Mouse (Mus musculus): Measurements from ENCODE around the gene Ltbr. TPM values are rescaled to one million over a fixed set of nuclear protein-coding genes. Genes with fewer than 3 reads are reported as not detected.

Ltbr gene
- 55.1 and 62.6 TPM in 2 replicates for polyA plus RNA-seq (2014; fragmentation: Nextera tagmentation; extraction: Ambion mirVana)

- WGBS = 3% methylated on average over 44 of the region's 46 CpGs
- Histone ChIP-seq H3K4me2 (replicated peaks; ENCODE audit: low read depth, low read length) (peak within 1 kb of the TSS; percentile 74), H3K9ac (replicated peaks; ENCODE audit: low read depth, low read length) (peak within 1 kb of the TSS; percentile 89), H3K4me3 (ENCODE audit: low read depth, low read length) (peak within 1 kb of the TSS; percentile 60), H3K27ac (ENCODE audit: low read length) (peak within 1 kb of the TSS; percentile 83), H3K4me1 (ENCODE audit: control insufficient read depth, insufficient read depth, low read length) (peaks cover 21% of the 10 kb centered on the region; the same call in 1 of the 2 replicates), H3K27me3 (ENCODE audit: control insufficient read depth, insufficient read depth, low read length) (no peaks in the 10 kb centered on the region), H3K9me3 (ENCODE audit: control insufficient read depth, low read depth, low read length) (no peaks in the 10 kb centered on the region), H3K36me3 (ENCODE audit: control insufficient read depth, insufficient read depth, low read length) (peaks cover 9% of the 10 kb centered on the region; the same call in 1 of the 2 replicates)
- peak; percentile 90 for ATAC-seq (ENCODE audit: insufficient number of reproducible peaks, insufficient read depth, low FRiP score, low read depth)
Observed at GRCm38 (mm10) chr6:125313546-125314230, at the start of gene Ltbr. Gene Ltbr (minus strand): TSS chr6:125313885.

DNA sequence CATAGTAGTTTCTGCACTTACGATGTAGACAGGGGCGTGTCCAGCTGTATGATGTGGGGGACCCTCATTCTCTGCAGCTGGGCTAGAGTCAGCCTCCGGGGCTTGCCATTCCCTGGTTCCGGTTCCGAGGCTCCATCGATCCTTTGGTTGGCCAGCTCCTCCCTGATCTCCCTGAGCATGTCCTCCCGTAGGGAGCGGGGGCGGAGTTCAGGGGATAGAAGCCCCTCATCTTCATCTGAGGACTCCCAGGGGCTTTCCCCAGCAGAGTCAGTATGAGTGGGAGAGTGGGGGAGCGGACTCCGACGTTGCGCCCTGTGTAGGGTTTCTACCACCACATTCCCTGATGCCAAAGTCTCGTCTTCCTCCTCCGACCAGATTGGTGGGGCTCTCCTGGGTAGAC is 49.3 kb upstream of the Ltbr start:
- H3K27me3 ChIP-seq (ENCODE audit: control insufficient read depth, insufficient read depth, low read length) = 0 out of 2 replicates have a peak, but pooled peaks cover 2% of the 10 kb centered on the region
- no peak overlapping the region for H3K4me3 ChIP-seq (ENCODE audit: low read depth, low read length)
- no peak overlapping the region for H3K27ac ChIP-seq (ENCODE audit: low read length)
- no peak overlapping the region for H3K9ac ChIP-seq (replicated peaks; ENCODE audit: low read depth, low read length)
- no peaks in the 10 kb centered on the region for H3K9me3 ChIP-seq (ENCODE audit: control insufficient read depth, low read depth, low read length)
- peaks cover 18% of the 10 kb centered on the region; the same call in 1 of the 2 replicates for H3K4me1 ChIP-seq (ENCODE audit: control insufficient read depth, insufficient read depth, low read length)
- H3K36me3 ChIP-seq (ENCODE audit: control insufficient read depth, insufficient read depth, low read length) = peaks cover 41% of the 10 kb centered on the region
- WGBS = 32% methylated on average over 15 of the region's 15 CpGs
- ATAC-seq (ENCODE audit: insufficient number of reproducible peaks, insufficient read depth, low FRiP score, low read depth) = no peak
- H3K4me2 ChIP-seq (replicated peaks; ENCODE audit: low read depth, low read length) = peak overlapping the region; percentile 16; the same call in 1 of the 2 replicates

DNA sequence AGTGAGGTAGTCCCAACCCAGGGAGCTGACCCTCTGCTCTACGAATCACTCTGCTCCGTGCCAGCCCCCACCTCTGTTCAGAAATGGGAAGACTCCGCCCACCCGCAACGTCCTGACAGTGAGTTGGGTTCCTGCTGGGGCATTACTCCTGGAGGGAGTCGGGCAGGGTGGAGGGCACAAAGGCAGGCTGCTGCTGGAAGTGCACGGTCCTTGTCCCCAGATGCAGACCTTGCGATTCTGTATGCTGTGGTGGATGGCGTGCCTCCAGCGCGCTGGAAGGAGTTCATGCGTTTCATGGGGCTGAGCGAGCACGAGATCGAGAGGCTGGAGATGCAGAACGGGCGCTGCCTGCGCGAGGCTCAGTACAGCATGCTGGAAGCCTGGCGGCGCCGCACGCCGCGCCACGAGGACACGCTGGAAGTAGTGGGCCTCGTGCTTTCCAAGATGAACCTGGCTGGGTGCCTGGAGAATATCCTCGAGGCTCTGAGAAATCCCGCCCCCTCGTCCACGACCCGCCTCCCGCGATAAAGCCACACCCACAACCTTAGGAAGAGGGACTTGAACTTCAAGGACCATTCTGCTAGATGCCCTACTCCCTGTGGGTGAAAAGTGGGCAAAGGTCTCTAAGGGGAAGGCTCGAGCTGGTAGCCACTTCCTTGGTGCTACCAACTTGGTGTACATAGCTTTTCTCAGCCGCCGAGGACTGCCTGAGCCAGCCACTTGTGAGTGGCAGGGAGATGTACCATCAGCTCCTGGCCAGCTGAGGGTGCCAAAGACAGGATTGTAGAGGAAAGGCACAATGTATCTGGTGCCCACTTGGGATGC is 48.0 kb upstream of the Ltbr start:
- H3K9ac ChIP-seq (replicated peaks; ENCODE audit: low read depth, low read length) = no peak overlapping the region
- no peak overlapping the region for H3K27ac ChIP-seq (ENCODE audit: low read length)
- H3K9me3 ChIP-seq (ENCODE audit: control insufficient read depth, low read depth, low read length) = no peaks in the 10 kb centered on the region
- no peak overlapping the region for H3K4me3 ChIP-seq (ENCODE audit: low read depth, low read length)
- H3K4me2 ChIP-seq (replicated peaks; ENCODE audit: low read depth, low read length) = no peak overlapping the region
- 49% methylated on average over 38 of the region's 38 CpGs for WGBS
- peaks cover 13% of the 10 kb centered on the region; the same call in 1 of the 2 replicates for H3K4me1 ChIP-seq (ENCODE audit: control insufficient read depth, insufficient read depth, low read length)
- no peak for ATAC-seq (ENCODE audit: insufficient number of reproducible peaks, insufficient read depth, low FRiP score, low read depth)
- H3K27me3 ChIP-seq (ENCODE audit: control insufficient read depth, insufficient read depth, low read length) = 0 out of 2 replicates have a peak, but pooled peaks cover 2% of the 10 kb centered on the region
- H3K36me3 ChIP-seq (ENCODE audit: control insufficient read depth, insufficient read depth, low read length) = peaks cover 50% of the 10 kb centered on the region

DNA sequence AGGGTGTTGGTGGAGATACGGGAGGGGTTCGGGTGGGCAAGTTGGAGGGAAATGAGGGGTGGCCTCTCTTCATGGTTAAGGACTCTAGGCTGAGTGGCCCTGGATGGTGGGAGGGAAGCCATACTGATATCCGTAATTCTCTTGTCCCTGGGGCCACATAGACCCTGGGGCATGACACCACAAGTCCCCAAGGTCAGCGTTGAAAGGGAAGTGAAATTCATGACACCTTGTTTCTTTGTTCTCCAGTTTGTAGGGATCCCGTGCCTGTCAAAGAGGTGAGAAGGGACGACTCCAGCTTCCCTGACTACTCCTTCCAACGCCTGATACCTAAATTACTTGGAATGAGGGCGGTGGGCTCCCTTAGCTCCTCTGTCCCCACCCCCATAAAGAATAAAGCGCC is 47.2 kb upstream of the Ltbr start:
- no peak for ATAC-seq (ENCODE audit: insufficient number of reproducible peaks, insufficient read depth, low FRiP score, low read depth)
- 75% methylated on average over 9 of the region's 9 CpGs for WGBS
- Histone ChIP-seq H3K4me2 (replicated peaks; ENCODE audit: low read depth, low read length) (no peak overlapping the region), H3K9ac (replicated peaks; ENCODE audit: low read depth, low read length) (no peak overlapping the region), H3K9me3 (ENCODE audit: control insufficient read depth, low read depth, low read length) (no peaks in the 10 kb centered on the region), H3K36me3 (ENCODE audit: control insufficient read depth, insufficient read depth, low read length) (peaks cover 50% of the 10 kb centered on the region), H3K27ac (ENCODE audit: low read length) (no peak overlapping the region), H3K27me3 (ENCODE audit: control insufficient read depth, insufficient read depth, low read length) (0 out of 2 replicates have a peak, but pooled peaks cover 2% of the 10 kb centered on the region), H3K4me1 (ENCODE audit: control insufficient read depth, insufficient read depth, low read length) (peaks cover 18% of the 10 kb centered on the region), H3K4me3 (ENCODE audit: low read depth, low read length) (no peak overlapping the region)

- Histone ChIP-seq H3K4me2 (replicated peaks; ENCODE audit: low read depth, low read length) (no peak overlapping the region), H3K9ac (replicated peaks; ENCODE audit: low read depth, low read length) (no peak overlapping the region), H3K36me3 (ENCODE audit: control insufficient read depth, insufficient read depth, low read length) (peaks cover 50% of the 10 kb centered on the region), H3K4me1 (ENCODE audit: control insufficient read depth, insufficient read depth, low read length) (peaks cover 26% of the 10 kb centered on the region), H3K27ac (ENCODE audit: low read length) (no peak overlapping the region), H3K27me3 (ENCODE audit: control insufficient read depth, insufficient read depth, low read length) (0 out of 2 replicates have a peak, but pooled peaks cover 2% of the 10 kb centered on the region), H3K9me3 (ENCODE audit: control insufficient read depth, low read depth, low read length) (no peaks in the 10 kb centered on the region), H3K4me3 (ENCODE audit: low read depth, low read length) (no peak overlapping the region)
- WGBS = 52% methylated on average over 9 of the region's 9 CpGs
- no peak for ATAC-seq (ENCODE audit: insufficient number of reproducible peaks, insufficient read depth, low FRiP score, low read depth)
Observed at GRCm38 (mm10) chr6:125359999-125360398, 46.3 kb upstream of the Ltbr start.

- Histone ChIP-seq H3K9ac (replicated peaks; ENCODE audit: low read depth, low read length) (no peak overlapping the region), H3K27me3 (ENCODE audit: control insufficient read depth, insufficient read depth, low read length) (no peaks in the 10 kb centered on the region), H3K4me2 (replicated peaks; ENCODE audit: low read depth, low read length) (no peak overlapping the region), H3K36me3 (ENCODE audit: control insufficient read depth, insufficient read depth, low read length) (peaks cover 47% of the 10 kb centered on the region), H3K4me3 (ENCODE audit: low read depth, low read length) (no peak overlapping the region), H3K9me3 (ENCODE audit: control insufficient read depth, low read depth, low read length) (no peaks in the 10 kb centered on the region), H3K27ac (ENCODE audit: low read length) (no peak overlapping the region), H3K4me1 (ENCODE audit: control insufficient read depth, insufficient read depth, low read length) (peaks cover 34% of the 10 kb centered on the region)
- WGBS = 84% methylated on average over 15 of the region's 15 CpGs
- ATAC-seq (ENCODE audit: insufficient number of reproducible peaks, insufficient read depth, low FRiP score, low read depth) = no peak
Observed at GRCm38 (mm10) chr6:125357334-125357733, 43.6 kb upstream of the Ltbr start.

DNA sequence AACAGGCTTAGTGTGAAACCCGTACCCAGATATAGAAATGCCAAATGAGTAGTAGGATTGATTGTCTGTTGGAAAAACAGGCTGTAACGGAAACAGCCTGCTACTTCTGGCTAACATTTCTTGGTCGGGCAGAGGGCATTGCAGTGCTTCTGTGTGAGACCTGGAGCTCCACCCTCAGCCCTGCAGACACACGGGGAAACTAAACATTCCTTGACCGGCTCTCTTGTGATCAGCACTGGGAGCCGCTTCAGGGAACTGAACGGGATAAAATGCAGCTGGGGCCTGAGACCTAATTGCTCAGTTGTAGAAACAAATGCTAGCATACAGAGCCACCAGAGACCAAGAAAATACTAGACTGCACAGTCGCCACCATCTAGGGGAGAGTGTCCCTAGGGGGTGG is 42.6 kb upstream of the Ltbr start:
- no peak overlapping the region for H3K9ac ChIP-seq (replicated peaks; ENCODE audit: low read depth, low read length)
- WGBS = 14% methylated on average over 8 of the region's 8 CpGs
- H3K27ac ChIP-seq (ENCODE audit: low read length) = no peak overlapping the region
- H3K27me3 ChIP-seq (ENCODE audit: control insufficient read depth, insufficient read depth, low read length) = no peaks in the 10 kb centered on the region
- H3K4me2 ChIP-seq (replicated peaks; ENCODE audit: low read depth, low read length) = no peak overlapping the region
- H3K4me3 ChIP-seq (ENCODE audit: low read depth, low read length) = no peak overlapping the region
- H3K4me1 ChIP-seq (ENCODE audit: control insufficient read depth, insufficient read depth, low read length) = peaks cover 43% of the 10 kb centered on the region
- no peak for ATAC-seq (ENCODE audit: insufficient number of reproducible peaks, insufficient read depth, low FRiP score, low read depth)
- H3K36me3 ChIP-seq (ENCODE audit: control insufficient read depth, insufficient read depth, low read length) = peaks cover 37% of the 10 kb centered on the region
- H3K9me3 ChIP-seq (ENCODE audit: control insufficient read depth, low read depth, low read length) = no peaks in the 10 kb centered on the region

- Histone ChIP-seq H3K4me3 (ENCODE audit: low read depth, low read length) (no peak overlapping the region), H3K4me1 (ENCODE audit: control insufficient read depth, insufficient read depth, low read length) (peaks cover 49% of the 10 kb centered on the region), H3K9me3 (ENCODE audit: control insufficient read depth, low read depth, low read length) (no peaks in the 10 kb centered on the region), H3K36me3 (ENCODE audit: control insufficient read depth, insufficient read depth, low read length) (peaks cover 28% of the 10 kb centered on the region), H3K4me2 (replicated peaks; ENCODE audit: low read depth, low read length) (peak overlapping the region; percentile 36), H3K9ac (replicated peaks; ENCODE audit: low read depth, low read length) (no peak overlapping the region), H3K27ac (ENCODE audit: low read length) (peak overlapping the region; percentile 52; the same call in 1 of the 2 replicates), H3K27me3 (ENCODE audit: control insufficient read depth, insufficient read depth, low read length) (no peaks in the 10 kb centered on the region)
- WGBS = 6% methylated on average over 10 of the region's 10 CpGs
- ATAC-seq (ENCODE audit: insufficient number of reproducible peaks, insufficient read depth, low FRiP score, low read depth) = no peak
Observed at GRCm38 (mm10) chr6:125355197-125355741, 41.6 kb upstream of the Ltbr start.
